Mouse (Mus musculus) gastrocnemius, postnatal 25 days (tissue): ENCODE data around the gene Slc22a18. TPM values are rescaled to one million over a fixed set of nuclear protein-coding genes. Genes with fewer than 3 reads are reported as not detected.

Experiments used
- DNase-seq: peaks from one replicate; pipeline ENCODE4 v3.0.0; 2022
- total RNA-seq, 2 experiments: library from RNA; stranded (reverse); gene quantifications; 1 replicate in 1 of 2; 2 replicates in 1 of 2; pipeline ENCODE4 v1.2.3; 2021

Slc22a18 gene
- total RNA-seq, 2 experiments from 2014 or later = 0.29 TPM; not detected in 1

GRCm38 (mm10) chr7:143463865-143464415 is 9.6 kb upstream of the Slc22a18 start:
- peak; percentile 59 for DNase-seq

GRCm38 (mm10) chr7:143464811-143465560 is 8.6 kb upstream of the Slc22a18 start:
- DNase-seq = peak; percentile 41

GRCm38 (mm10) chr7:143466099-143466677 is 7.3 kb upstream of the Slc22a18 start:
- DNase-seq = peak; percentile 60

GRCm38 (mm10) chr7:143467714-143468113 is 5.8 kb upstream of the Slc22a18 start:
- DNase-seq = no peak

- DNase-seq = peak; percentile 57
Measured at GRCm38 (mm10) chr7:143469946-143470345, 3.6 kb upstream of the Slc22a18 start.

- no peak for DNase-seq
Measured at GRCm38 (mm10) chr7:143474811-143475210, 1.3 kb downstream of the Slc22a18 start.

- no peak for DNase-seq
Measured at GRCm38 (mm10) chr7:143475876-143476275, 2.3 kb downstream of the Slc22a18 start.

- no peak for DNase-seq
Measured at GRCm38 (mm10) chr7:143476702-143477335, 3.3 kb downstream of the Slc22a18 start.

- no peak for DNase-seq
Measured at GRCm38 (mm10) chr7:143477800-143478199, 4.3 kb downstream of the Slc22a18 start.

- DNase-seq = no peak
Measured at GRCm38 (mm10) chr7:143480498-143480897, 7.0 kb downstream of the Slc22a18 start.

GRCm38 (mm10) chr7:143481806-143482387 is 8.4 kb downstream of the Slc22a18 start:
- no peak for DNase-seq

- no peak for DNase-seq
Measured at GRCm38 (mm10) chr7:143482541-143482940, 9.0 kb downstream of the Slc22a18 start.

- no peak for DNase-seq
Measured at GRCm38 (mm10) chr7:143489735-143490134, 16.2 kb downstream of the Slc22a18 start.

GRCm38 (mm10) chr7:143493616-143494126 is 20.1 kb downstream of the Slc22a18 start:
- no peak for DNase-seq

GRCm38 (mm10) chr7:143495104-143495961 is 21.8 kb downstream of the Slc22a18 start:
- DNase-seq = no peak

- no peak for DNase-seq
Measured at GRCm38 (mm10) chr7:143498584-143498983, 25.0 kb downstream of the Slc22a18 start.

- no peak for DNase-seq
Measured at GRCm38 (mm10) chr7:143500912-143501311, 27.4 kb downstream of the Slc22a18 start.

- DNase-seq = no peak
Measured at GRCm38 (mm10) chr7:143501643-143502417, 28.3 kb downstream of the Slc22a18 start.

GRCm38 (mm10) chr7:143502418-143503200 is 29.1 kb downstream of the Slc22a18 start, which contains the start of gene Phlda2:
Gene Phlda2, minus strand, starts transcription at chr7:143503150.
- DNase-seq = no peak

- DNase-seq = no peak
Measured at GRCm38 (mm10) chr7:143503926-143504325, 30.4 kb downstream of the Slc22a18 start.
